Mouse (Mus musculus): ENCODE data around the gene Abi3. TPM values are rescaled to one million over a fixed set of nuclear protein-coding genes. Genes with fewer than 3 reads are reported as not detected.

Abi3 gene
- polyA plus RNA-seq, 1 experiment = 94.9 TPM

DNA sequence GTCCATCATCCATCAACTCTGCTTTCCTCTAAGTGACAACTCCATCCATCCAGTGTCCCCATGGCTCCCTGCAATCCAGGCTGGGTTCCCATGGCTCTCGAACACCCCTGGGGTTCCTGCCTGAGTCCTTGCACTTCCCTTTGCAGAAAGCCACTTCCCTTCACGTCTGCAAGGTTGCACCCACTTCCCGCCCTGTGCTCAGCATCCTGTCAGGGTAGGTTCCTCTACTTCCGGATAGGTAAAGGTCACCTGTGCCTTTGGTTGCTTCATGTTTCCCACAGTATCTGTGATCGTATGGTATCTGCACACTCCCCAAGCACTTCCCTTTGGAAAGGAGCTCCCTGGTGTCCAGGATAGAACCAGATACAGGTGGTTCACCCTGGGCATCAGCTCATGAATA is 37.3 kb downstream of the Abi3 start:
- Histone ChIP-seq H3K4me3 (replicated peaks) (no peak overlapping the region), H3K36me3 (replicated peaks; ENCODE audit: low read length) (peaks cover 11% of the 10 kb centered on the region), H3K27me3 (replicated peaks) (peaks cover 11% of the 10 kb centered on the region), H3K9me3 (peaks cover 30% of the 10 kb centered on the region), H3K4me1 (peaks cover 65% of the 10 kb centered on the region)
- no peak for TF ChIP-seq GATA1 (IDR thresholded peaks at IDR 0.05; ENCODE audit: borderline replicate concordance, low read length)
- TF ChIP-seq FLI1 (IDR thresholded peaks at IDR 0.05; ENCODE audit: low read length) = no peak

DNA sequence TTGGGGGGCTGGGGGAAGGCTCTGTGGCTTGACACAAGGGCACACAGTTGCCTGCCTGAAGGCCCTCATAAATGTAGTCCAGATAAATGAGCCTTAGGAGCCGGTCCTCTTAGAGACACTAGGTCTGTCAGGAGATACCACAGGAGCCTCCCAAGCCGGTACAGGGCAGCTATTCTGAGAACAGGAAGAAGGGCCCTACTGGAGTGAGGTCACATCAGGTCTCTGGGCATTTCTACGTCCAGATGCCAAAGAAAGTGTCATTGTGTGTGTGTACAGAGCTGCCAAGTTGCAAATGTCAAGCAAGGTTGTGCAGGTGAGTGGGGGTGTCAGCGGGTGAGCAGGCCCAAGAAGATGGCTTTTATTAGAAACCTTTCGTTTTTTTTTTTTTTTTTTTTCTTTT is 46.7 kb downstream of the Abi3 start:
- no peak for TF ChIP-seq FLI1 (IDR thresholded peaks at IDR 0.05; ENCODE audit: low read length)
- no peak for TF ChIP-seq GATA1 (IDR thresholded peaks at IDR 0.05; ENCODE audit: borderline replicate concordance, low read length)
- Histone ChIP-seq H3K27me3 (replicated peaks) (peaks cover 50% of the 10 kb centered on the region), H3K9me3 (peaks cover 9% of the 10 kb centered on the region), H3K4me3 (replicated peaks) (peak overlapping the region; percentile 20), H3K4me1 (peaks cover 40% of the 10 kb centered on the region), H3K36me3 (replicated peaks; ENCODE audit: low read length) (peaks cover 14% of the 10 kb centered on the region)

DNA sequence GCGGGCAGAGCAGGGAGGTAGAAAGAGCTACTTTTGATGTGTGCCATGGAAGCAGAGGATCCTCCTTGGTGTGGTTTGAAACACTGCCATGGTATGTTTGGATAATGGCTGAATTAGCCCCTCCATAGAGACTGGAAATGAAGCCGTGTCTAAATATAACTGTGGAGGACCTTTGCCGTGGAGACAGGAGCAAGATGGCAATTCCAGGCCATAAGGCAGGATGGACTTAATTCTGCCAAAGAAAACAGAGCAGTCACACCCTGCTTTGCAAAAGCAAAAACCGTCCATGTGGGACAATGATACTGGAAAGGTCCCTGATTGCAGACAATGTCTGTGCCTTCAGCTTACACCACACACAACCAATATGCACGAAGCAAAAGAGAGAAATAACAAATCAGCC is 48.1 kb downstream of the Abi3 start:
- Histone ChIP-seq H3K9me3 (peaks cover 9% of the 10 kb centered on the region), H3K36me3 (replicated peaks; ENCODE audit: low read length) (peaks cover 17% of the 10 kb centered on the region), H3K4me1 (peaks cover 31% of the 10 kb centered on the region), H3K27me3 (replicated peaks) (peaks cover 51% of the 10 kb centered on the region), H3K4me3 (replicated peaks) (no peak overlapping the region)
- no peak for TF ChIP-seq FLI1 (IDR thresholded peaks at IDR 0.05; ENCODE audit: low read length)
- TF ChIP-seq GATA1 (IDR thresholded peaks at IDR 0.05; ENCODE audit: borderline replicate concordance, low read length) = no peak

DNA sequence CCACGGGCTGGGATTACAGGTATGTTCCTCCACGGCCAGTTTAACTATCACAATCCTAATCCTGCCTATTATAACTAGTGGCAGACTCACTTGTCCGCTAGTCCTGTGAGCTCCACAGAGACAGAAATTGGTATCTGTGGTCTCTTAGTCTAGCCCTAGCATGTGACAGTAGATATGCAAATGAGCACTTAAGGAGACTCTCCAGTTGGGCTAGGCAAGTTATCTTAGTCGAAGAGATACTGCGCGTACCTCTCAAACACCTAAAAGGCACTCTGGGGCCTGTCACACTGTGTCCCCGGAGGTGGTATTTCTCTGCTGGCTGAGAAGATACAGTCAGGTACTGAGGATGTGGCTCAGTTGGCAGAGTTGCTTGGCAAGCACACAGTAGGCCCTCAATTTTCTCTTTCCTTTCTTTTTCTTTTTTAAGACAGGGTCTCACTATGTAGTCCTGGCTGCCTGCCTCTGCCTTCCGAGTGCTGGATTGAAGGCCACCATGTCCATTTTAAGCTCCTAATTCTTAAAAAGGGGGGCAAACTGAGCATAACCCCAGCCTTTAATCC is 49.2 kb downstream of the Abi3 start:
- TF ChIP-seq GATA1 (IDR thresholded peaks at IDR 0.05; ENCODE audit: borderline replicate concordance, low read length) = no peak
- no peak for TF ChIP-seq FLI1 (IDR thresholded peaks at IDR 0.05; ENCODE audit: low read length)
- Histone ChIP-seq H3K4me3 (replicated peaks) (no peak overlapping the region), H3K4me1 (peaks cover 33% of the 10 kb centered on the region), H3K36me3 (replicated peaks; ENCODE audit: low read length) (peaks cover 17% of the 10 kb centered on the region), H3K9me3 (peaks cover 9% of the 10 kb centered on the region), H3K27me3 (replicated peaks) (peaks cover 52% of the 10 kb centered on the region)

DNA sequence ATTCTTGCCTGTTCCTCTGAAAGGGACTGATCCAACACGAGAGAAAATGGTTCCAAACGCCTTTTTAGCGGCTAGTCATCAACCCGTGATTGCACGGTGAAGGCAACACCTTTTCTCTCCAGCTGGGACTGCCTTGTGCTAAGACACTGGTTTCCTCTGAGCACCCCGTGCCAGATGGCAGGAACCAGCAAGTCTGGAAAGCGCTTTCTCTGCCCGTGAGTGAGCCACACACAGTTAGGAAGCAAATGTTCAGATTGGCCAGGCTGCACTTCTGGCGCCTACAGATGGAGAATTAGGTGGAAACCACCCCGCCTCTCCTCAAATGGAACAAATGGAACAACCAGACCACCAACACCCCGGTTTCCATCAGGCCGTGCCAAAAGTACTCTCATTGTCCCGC is 50.5 kb downstream of the Abi3 start:
- TF ChIP-seq GATA1 (IDR thresholded peaks at IDR 0.05; ENCODE audit: borderline replicate concordance, low read length) (no peak), FLI1 (IDR thresholded peaks at IDR 0.05; ENCODE audit: low read length) (no peak)
- no peak overlapping the region for H3K4me3 ChIP-seq (replicated peaks)
- peaks cover 29% of the 10 kb centered on the region for H3K4me1 ChIP-seq
- H3K27me3 ChIP-seq (replicated peaks) = peaks cover 49% of the 10 kb centered on the region
- peaks cover 9% of the 10 kb centered on the region for H3K9me3 ChIP-seq
- H3K36me3 ChIP-seq (replicated peaks; ENCODE audit: low read length) = peaks cover 17% of the 10 kb centered on the region

DNA sequence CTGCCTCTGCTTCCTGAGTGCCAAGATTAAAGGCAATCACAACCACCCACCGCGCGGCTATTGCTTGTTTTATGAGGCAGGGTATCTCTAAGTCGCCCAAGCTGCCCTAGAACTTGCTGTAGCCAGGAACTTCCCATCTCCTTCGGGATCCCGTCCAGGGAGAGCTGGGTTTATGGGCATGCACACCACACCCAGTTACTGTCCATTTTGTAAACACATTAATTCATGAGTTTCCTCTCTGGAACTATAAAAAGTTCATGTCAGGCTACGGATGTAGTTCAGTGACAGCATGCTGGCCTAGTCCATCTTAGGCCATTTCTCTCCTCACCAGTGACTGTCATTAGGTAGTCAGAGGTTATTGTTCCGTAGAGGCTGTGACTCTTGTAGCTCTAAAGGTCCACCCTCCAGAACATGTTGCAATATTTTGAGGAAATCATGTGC is 52.8 kb downstream of the Abi3 start:
- Histone ChIP-seq H3K36me3 (replicated peaks; ENCODE audit: low read length) (peaks cover 17% of the 10 kb centered on the region), H3K4me3 (replicated peaks) (no peak overlapping the region), H3K4me1 (peaks cover 11% of the 10 kb centered on the region), H3K9me3 (peaks cover 28% of the 10 kb centered on the region), H3K27me3 (replicated peaks) (peaks cover 53% of the 10 kb centered on the region)
- no peak for TF ChIP-seq FLI1 (IDR thresholded peaks at IDR 0.05; ENCODE audit: low read length)
- TF ChIP-seq GATA1 (IDR thresholded peaks at IDR 0.05; ENCODE audit: borderline replicate concordance, low read length) = no peak

DNA sequence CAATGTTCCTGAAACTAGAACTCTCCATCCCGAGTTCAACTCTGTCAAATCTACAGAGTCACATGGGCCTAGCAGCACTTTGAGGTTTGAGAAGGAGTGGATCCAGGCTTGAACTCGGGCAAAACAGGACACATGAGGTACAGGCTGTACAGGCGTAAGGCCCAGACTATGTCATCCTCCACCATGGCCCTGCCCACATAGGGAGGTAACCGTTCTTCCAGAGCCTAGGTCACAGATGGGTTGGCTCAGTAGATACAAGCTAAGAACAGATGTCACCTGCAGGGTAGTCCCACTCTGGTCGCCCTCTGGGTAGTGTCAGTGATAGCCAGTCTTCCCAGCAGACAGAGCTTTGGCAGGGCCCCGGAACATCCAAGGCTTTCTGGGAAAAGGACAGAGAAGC is 55.8 kb downstream of the Abi3 start:
- TF ChIP-seq GATA1 (IDR thresholded peaks at IDR 0.05; ENCODE audit: borderline replicate concordance, low read length) = no peak
- no peak for TF ChIP-seq FLI1 (IDR thresholded peaks at IDR 0.05; ENCODE audit: low read length)
- Histone ChIP-seq H3K4me1 (peaks cover 6% of the 10 kb centered on the region; the same call in 1 of the 2 replicates), H3K36me3 (replicated peaks; ENCODE audit: low read length) (peaks cover 10% of the 10 kb centered on the region), H3K9me3 (peaks cover 19% of the 10 kb centered on the region), H3K27me3 (replicated peaks) (peaks cover 42% of the 10 kb centered on the region), H3K4me3 (replicated peaks) (no peak overlapping the region)

DNA sequence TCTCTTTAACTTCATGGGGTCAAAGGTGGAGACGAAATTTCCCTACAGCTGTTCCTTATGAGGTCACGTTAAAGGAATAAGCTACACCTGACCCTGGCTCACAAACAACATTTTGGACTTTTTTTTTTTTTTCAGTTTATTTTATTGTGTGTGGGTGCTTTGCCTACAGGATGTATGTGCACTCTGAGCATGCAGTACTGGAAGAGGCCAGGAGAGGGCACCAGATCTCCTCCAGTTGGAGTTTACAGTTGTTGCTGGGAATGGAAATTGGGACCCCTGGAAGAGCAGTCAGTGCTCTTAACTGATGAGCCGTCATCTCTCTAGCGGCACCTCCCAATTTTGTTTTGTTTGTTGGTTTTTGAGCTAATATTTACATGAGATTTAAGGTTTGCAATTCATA is 56.6 kb downstream of the Abi3 start:
- Histone ChIP-seq H3K27me3 (replicated peaks) (peaks cover 37% of the 10 kb centered on the region), H3K4me1 (peaks cover 6% of the 10 kb centered on the region; the same call in 1 of the 2 replicates), H3K4me3 (replicated peaks) (no peak overlapping the region), H3K36me3 (replicated peaks; ENCODE audit: low read length) (peaks cover 5% of the 10 kb centered on the region), H3K9me3 (peaks cover 19% of the 10 kb centered on the region)
- TF ChIP-seq FLI1 (IDR thresholded peaks at IDR 0.05; ENCODE audit: low read length) (no peak), GATA1 (IDR thresholded peaks at IDR 0.05; ENCODE audit: borderline replicate concordance, low read length) (no peak)

DNA sequence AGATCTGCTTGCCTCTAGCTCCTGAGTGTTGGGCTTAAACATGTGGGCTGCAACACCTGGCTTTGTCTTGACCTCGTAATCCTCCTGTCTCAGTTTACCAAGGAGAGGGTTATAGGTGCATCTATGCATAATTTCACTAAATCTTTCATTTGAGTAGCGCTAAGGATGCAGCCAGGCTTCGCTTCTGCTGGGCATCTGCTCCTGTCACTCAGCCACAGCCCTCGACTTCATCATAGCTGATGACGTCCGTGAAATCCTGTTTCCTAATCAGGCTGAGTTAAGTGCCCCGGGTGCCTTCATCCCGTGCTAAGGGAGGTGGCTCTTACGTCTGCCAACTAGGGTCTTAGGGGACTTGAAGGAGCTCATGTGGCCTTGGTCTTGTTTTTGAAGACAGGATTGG is 58.3 kb downstream of the Abi3 start:
- Histone ChIP-seq H3K4me3 (replicated peaks) (no peak overlapping the region), H3K9me3 (peaks cover 19% of the 10 kb centered on the region), H3K4me1 (peaks cover 11% of the 10 kb centered on the region), H3K27me3 (replicated peaks) (peaks cover 42% of the 10 kb centered on the region), H3K36me3 (replicated peaks; ENCODE audit: low read length) (no peaks in the 10 kb centered on the region)
- TF ChIP-seq FLI1 (IDR thresholded peaks at IDR 0.05; ENCODE audit: low read length) (no peak), GATA1 (IDR thresholded peaks at IDR 0.05; ENCODE audit: borderline replicate concordance, low read length) (no peak)

DNA sequence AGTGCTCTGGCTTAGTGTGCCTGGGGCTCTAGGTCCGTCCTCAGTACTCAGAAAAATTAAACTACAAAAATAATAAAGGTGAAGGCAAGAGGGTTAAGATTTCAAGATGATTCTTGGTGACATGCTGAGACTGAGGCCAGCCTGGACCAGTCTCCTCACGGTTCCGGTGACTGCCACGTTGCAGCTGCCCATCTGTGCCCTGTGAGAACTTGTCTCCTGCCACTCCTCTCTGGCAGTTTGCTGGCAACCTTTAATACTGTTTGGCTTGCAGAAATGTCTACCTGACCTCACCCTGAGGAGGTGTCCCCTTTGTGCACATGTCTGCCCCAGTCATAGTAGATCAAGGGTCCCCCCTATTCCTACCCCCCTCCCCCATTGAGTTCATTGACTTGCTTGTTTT is 58.8 kb downstream of the Abi3 start:
- Histone ChIP-seq H3K9me3 (peaks cover 19% of the 10 kb centered on the region), H3K4me3 (replicated peaks) (no peak overlapping the region), H3K4me1 (peaks cover 14% of the 10 kb centered on the region), H3K36me3 (replicated peaks; ENCODE audit: low read length) (peaks cover 2% of the 10 kb centered on the region), H3K27me3 (replicated peaks) (peaks cover 45% of the 10 kb centered on the region)
- TF ChIP-seq GATA1 (IDR thresholded peaks at IDR 0.05; ENCODE audit: borderline replicate concordance, low read length) = no peak
- no peak for TF ChIP-seq FLI1 (IDR thresholded peaks at IDR 0.05; ENCODE audit: low read length)
